Mouse (Mus musculus) layer of hippocampus, adult 2 months (tissue): ENCODE data around the gene Brinp1. TPM values are rescaled to one million over a fixed set of nuclear protein-coding genes. Genes with fewer than 3 reads are reported as not detected.

Experiments
- DNase-seq, 2 experiments: peaks; one replicate each; pipeline ENCODE4 v3.0.0; 2022; ENCODE audit warnings: low spot score in 2 of 2
- H3K27ac ChIP-seq: fragments of 200-600 bp; 2 replicates; pipeline ENCODE4 v1.8.1; 2022
- H3K4me3 ChIP-seq: fragments of 200-600 bp; 2 replicates; pipeline ENCODE4 v1.8.1; 2022; ENCODE audit warnings: mild to moderate bottlenecking
- CTCF ChIP-seq: fragments of 200-600 bp; conservative IDR thresholded peaks from 2 replicates; pipeline ENCODE4 v1.8.1; 2022; ENCODE audit warnings: antibody characterized with exemption, mild to moderate bottlenecking, moderate library complexity
- long read RNA-seq, 2 experiments: library from polyadenylated mRNA; stranded (forward); transcript quantifications; one replicate each; pipeline ENCODE4 v2.0.0; 2021; ENCODE audit warnings: borderline mapping rate in 2 of 2
- total RNA-seq, 2 experiments: library from RNA; stranded (reverse); gene quantifications; 2 replicates each; pipeline ENCODE4 v1.2.3; 2021

Brinp1 gene
- 100 to 1,000 TPM; 204 to 210 TPM for total RNA-seq
- long read RNA-seq, experiment 1, transcript Brinp1-201 (8 exons, 3,212 nt) = major isoform, 96 of 143 reads
- long read RNA-seq, experiment 1, partial matches to known transcripts = 9 of 143 reads
- long read RNA-seq, experiment 1, other reads (novel, unspliced or antisense) = 38 of 143 reads
- long read RNA-seq, experiment 2, transcript Brinp1-201 (8 exons, 3,212 nt) = major isoform, 119 of 163 reads
- long read RNA-seq, experiment 2, partial matches to known transcripts = 10 of 163 reads
- long read RNA-seq, experiment 2, other reads (novel, unspliced or antisense) = 34 of 163 reads

GRCm38 (mm10) chr4:68954322-68954901, at the start of gene Brinp1:
Brinp1 (minus strand) TSS chr4:68954397.
- Histone ChIP-seq H3K27ac (peak within 1 kb of the TSS; percentile 94), H3K4me3 (peak within 1 kb of the TSS; percentile 78)
- TF ChIP-seq CTCF = no peak
- DNase-seq = peak; percentile 91 to 94

GRCm38 (mm10) chr4:68957265-68957664, 3.1 kb upstream of the Brinp1 start:
- H3K27ac ChIP-seq = no peak overlapping the region
- TF ChIP-seq CTCF = no peak
- no peak overlapping the region for H3K4me3 ChIP-seq
- DNase-seq = no peak

GRCm38 (mm10) chr4:68955621-68956020, 1.4 kb upstream of the Brinp1 start:
- Histone ChIP-seq H3K4me3 (peak overlapping the region; percentile 78; the same call in 1 of the 2 replicates), H3K27ac (peak overlapping the region; percentile 94; the same call in 1 of the 2 replicates)
- no peak for TF ChIP-seq CTCF
- no peak for DNase-seq

- DNase-seq = peak; percentile 15 to 42
- no peak for TF ChIP-seq CTCF
- Histone ChIP-seq H3K27ac (peak overlapping the region; percentile 94), H3K4me3 (peak overlapping the region; percentile 78)
These were observed 403 bp downstream of the Brinp1 start for GRCm38 (mm10) chr4:68953667-68954321.

GRCm38 (mm10) chr4:68953131-68953551, 1.1 kb downstream of the Brinp1 start:
- TF ChIP-seq CTCF = no peak
- H3K4me3 ChIP-seq = peak overlapping the region; percentile 78
- DNase-seq = no peak

GRCm38 (mm10) chr4:68950556-68950955, 3.6 kb downstream of the Brinp1 start:
- DNase-seq = peak; percentile 76 to 83
- Histone ChIP-seq H3K27ac (peak overlapping the region; percentile 69), H3K4me3 (peak overlapping the region; percentile 46)
- TF ChIP-seq CTCF = peak; percentile 87

More at GRCm38 (mm10) chr4:68953131-68953551, 1.1 kb downstream of the Brinp1 start:
- peak overlapping the region; percentile 94 for H3K27ac ChIP-seq

- Histone ChIP-seq H3K4me3 (no peak overlapping the region), H3K27ac (peak overlapping the region; percentile 8; the same call in 1 of the 2 replicates)
- DNase-seq = peak in 1 of 2 experiments; percentile 12
- TF ChIP-seq CTCF = no peak
These were observed 11.3 kb downstream of the Brinp1 start for GRCm38 (mm10) chr4:68942938-68943337.

- H3K4me3 ChIP-seq = no peak overlapping the region
- H3K27ac ChIP-seq = peak overlapping the region; percentile 20; the same call in 1 of the 2 replicates
- no peak for TF ChIP-seq CTCF
- no peak for DNase-seq
These were observed 24.2 kb downstream of the Brinp1 start for GRCm38 (mm10) chr4:68930022-68930421.

- Histone ChIP-seq H3K27ac (no peak overlapping the region), H3K4me3 (no peak overlapping the region)
- no peak for DNase-seq
- no peak for TF ChIP-seq CTCF
These were observed 28.1 kb downstream of the Brinp1 start for GRCm38 (mm10) chr4:68926091-68926490.

GRCm38 (mm10) chr4:68922944-68923343, 31.3 kb downstream of the Brinp1 start:
- no peak overlapping the region for H3K4me3 ChIP-seq
- no peak overlapping the region for H3K27ac ChIP-seq
- TF ChIP-seq CTCF = no peak
- DNase-seq = no peak

- Histone ChIP-seq H3K4me3 (no peak overlapping the region), H3K27ac (no peak overlapping the region)
- no peak for TF ChIP-seq CTCF
- DNase-seq = no peak
These were observed 31.7 kb downstream of the Brinp1 start for GRCm38 (mm10) chr4:68922504-68922903.

GRCm38 (mm10) chr4:68920127-68920526, 34.1 kb downstream of the Brinp1 start:
- no peak for TF ChIP-seq CTCF
- Histone ChIP-seq H3K4me3 (no peak overlapping the region), H3K27ac (0 out of 2 replicates have a peak overlapping the region, but pooled peaks have one; percentile 32)
- no peak for DNase-seq

- TF ChIP-seq CTCF = no peak
- no peak for DNase-seq
- H3K27ac ChIP-seq = peak overlapping the region; percentile 44
- H3K4me3 ChIP-seq = no peak overlapping the region
These were observed 43.3 kb downstream of the Brinp1 start for GRCm38 (mm10) chr4:68910942-68911341.
